In the genomic region with DNA sequence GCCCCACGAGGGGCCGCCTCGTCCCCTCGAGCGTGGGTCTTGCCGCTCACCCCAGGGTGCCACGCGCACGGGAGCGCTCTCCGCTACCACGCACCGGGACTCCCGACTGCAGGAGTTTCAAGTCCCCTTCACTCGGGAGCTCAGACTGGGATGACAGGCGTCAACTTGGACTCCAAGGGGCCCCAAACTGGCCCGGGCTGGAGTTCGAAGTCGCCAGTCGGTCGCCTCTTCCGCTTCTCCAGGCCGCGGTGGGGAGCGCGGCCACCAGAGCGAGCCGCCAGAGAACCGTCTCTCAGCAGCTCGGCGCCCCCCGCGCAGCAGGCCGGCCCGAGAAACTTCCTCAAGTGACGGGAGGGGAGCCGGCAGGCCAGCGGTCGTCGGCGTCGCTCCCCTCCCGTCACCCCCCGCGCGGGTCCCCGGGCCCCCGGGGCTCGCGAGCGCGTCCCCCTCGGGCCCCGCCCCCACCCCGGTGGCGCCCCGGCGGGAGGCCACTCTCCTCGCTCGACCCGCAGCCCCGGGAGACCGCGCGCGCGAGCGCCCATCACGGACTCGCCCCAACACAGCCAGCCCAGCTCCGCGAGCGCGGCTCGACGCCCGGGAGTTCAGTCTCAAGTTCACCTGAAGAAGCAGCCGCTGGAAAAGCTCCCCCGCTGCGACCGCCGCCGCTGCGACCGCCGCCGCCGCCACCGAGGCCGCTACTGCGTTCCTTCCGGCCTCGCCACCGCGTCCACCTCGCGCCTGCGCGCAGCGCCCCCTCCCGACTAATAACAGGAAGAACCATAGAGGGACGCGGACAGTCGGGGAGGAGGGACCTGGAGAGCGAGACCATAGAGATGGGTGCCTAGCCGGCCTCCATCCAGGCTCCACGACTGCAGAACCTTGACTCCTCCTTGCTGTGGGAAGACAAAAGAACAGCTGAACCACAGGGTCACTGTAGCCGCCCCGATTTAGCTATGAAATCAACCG, we compare ENCODE assay signal across 8 mouse cellular contexts. TPM values are rescaled to one million over a fixed set of nuclear protein-coding genes. Genes with fewer than 3 reads are reported as not detected.
DNase-seq lines count a peak whose midpoint lies in the region; ATAC-seq lines count a peak whose summit lies in the region.

A gene (minus strand): TSS at position 714 of the 966 bp plus-strand sequence.

- no peaks in the 10 kb centered on the region for H3K9me3 ChIP-seq in intestine, embryonic 14.5 days (ENCODE audit: control insufficient read depth, low read length)

- no peaks in the 10 kb centered on the region; the same call in 1 of the 2 replicates for H3K36me3 ChIP-seq in intestine, embryonic 14.5 days (ENCODE audit: control insufficient read depth, insufficient read depth, low read length)

- H3K9ac ChIP-seq in intestine, embryonic 14.5 days (ENCODE audit: low read length), result peak within 1 kb of the TSS; percentile 85

- no peaks in the 10 kb centered on the region for H3K27me3 ChIP-seq in intestine, embryonic 14.5 days (replicated peaks; ENCODE audit: control insufficient read depth, insufficient read depth, low read length)

- peak within 1 kb of the TSS; percentile 75 for H3K4me2 ChIP-seq in intestine, embryonic 14.5 days (ENCODE audit: low read length)

- peak within 1 kb of the TSS; percentile 94 for H3K4me3 ChIP-seq in intestine, embryonic 14.5 days (ENCODE audit: low read depth, low read length)

- peak; percentile 90 to 94 for DNase-seq in adrenal gland, adult 18-20 months (ENCODE audit: low spot score in 2 of 2)
- peak; percentile 95 for DNase-seq in embryo, embryonic 11 days
- peak; percentile 90 for DNase-seq in gastrocnemius, postnatal 25 days
- peak; percentile 94 for DNase-seq in intestine, embryonic 14.5 days (ENCODE audit: low spot score)
- DNase-seq in left cerebral cortex, postnatal 14 days (ENCODE audit: low spot score in 2 of 2), result peak; percentile 97
- peak; percentile 97 for DNase-seq in mesoderm, embryonic 11.5 days (ENCODE audit: low read depth, low spot score)
- DNase-seq in right cerebral cortex, postnatal 36 days (ENCODE audit: low spot score in 2 of 2), result peak; percentile 92 to 94
- DNase-seq in yolk sac, embryonic 10.5 days (ENCODE audit: low spot score), result peak; percentile 90

- H3K4me1 ChIP-seq in intestine, embryonic 14.5 days (replicated peaks; ENCODE audit: control insufficient read depth, insufficient read depth, low read length), result peaks cover 10% of the 10 kb centered on the region

- peak within 1 kb of the TSS; percentile 89 for H3K27ac ChIP-seq in intestine, embryonic 14.5 days (ENCODE audit: low read depth)

- peak; percentile 94 for ATAC-seq in intestine, embryonic 14.5 days (replicated peaks; ENCODE audit: low FRiP score, low TSS enrichment, low read depth)

- intact Hi-C loops in left cerebral cortex, postnatal 14 days (cut with DNase I), result no loop called here

- WGBS in intestine, embryonic 14.5 days, result under 1% methylated on average over 101 of the region's 110 CpGs

RNA-seq across cellular contexts. Expression of the gene that starts here (rescaled TPM):
- 10 to 100 TPM; 33.6 to 44.9 TPM for total RNA-seq in adrenal gland, adult 18-20 months (2021)
- total RNA-seq in gastrocnemius, postnatal 25 days (2021), result 10 to 100 TPM; 14.8 to 16.1 TPM
- 31.0 and 32.0 TPM in 2 replicates for polyA plus RNA-seq in intestine, embryonic 14.5 days (2014; fragmentation: Nextera tagmentation; extraction: Ambion mirVana)
- total RNA-seq in left cerebral cortex, postnatal 14 days (2021), result 10 to 100 TPM; 38.8 to 41.0 TPM

Comparison
In these comparisons a context has a peak if more than half of its experiments do, and no peak if none do; other contexts are left out.
1. Peak in every context shown above with its lines: DNase-seq, ATAC-seq, H3K4me3 ChIP-seq and H3K27ac ChIP-seq.